Mouse (Mus musculus) heart, adult 2 months (tissue): ENCODE data around the gene Tmem247. TPM values are rescaled to one million over a fixed set of nuclear protein-coding genes. Genes with fewer than 3 reads are reported as not detected.

Experiments used
- DNase-seq, 2 experiments: peaks; one replicate each; pipeline ENCODE4 v3.0.0; 2021
- H3K27ac ChIP-seq: fragments of 200-600 bp; 2 replicates; pipeline ENCODE4 v1.8.1; 2022
- H3K27me3 ChIP-seq: fragments of 200-500 bp; 2 replicates; pipeline ENCODE4 v1.6.1; 2012; ENCODE audit warnings: mild to moderate bottlenecking, low read length, inconsistent platforms, mixed read lengths; ENCODE audit not compliant: control insufficient read depth, insufficient read depth
- H3K36me3 ChIP-seq: fragments of 200-500 bp; 2 replicates; pipeline ENCODE4 v1.6.1; 2012; ENCODE audit warnings: low read length, inconsistent platforms; ENCODE audit not compliant: control insufficient read depth, insufficient read depth
- H3K4me1 ChIP-seq: fragments of 200-500 bp; 2 replicates; pipeline ENCODE4 v1.6.1; 2011; ENCODE audit warnings: low read length; ENCODE audit not compliant: control insufficient read depth, insufficient read depth
- H3K4me3 ChIP-seq: fragments of 200-600 bp; 2 replicates; pipeline ENCODE4 v1.8.1; 2022
- H3K79me2 ChIP-seq: fragments of 200-500 bp; replicated peaks from 2 replicates; pipeline ENCODE4 v1.6.1; 2012; ENCODE audit warnings: mild to moderate bottlenecking, inconsistent platforms, low read length, moderate library complexity, mixed read lengths; ENCODE audit not compliant: control insufficient read depth, insufficient read depth
- H3K9ac ChIP-seq: fragments of 200-500 bp; 2 replicates; pipeline ENCODE4 v1.6.1; 2012; ENCODE audit warnings: low read depth, mild to moderate bottlenecking, control low read depth, inconsistent platforms, low read length, mixed read lengths
- CTCF ChIP-seq: fragments of 200-600 bp; IDR thresholded peaks from 2 replicates; pipeline ENCODE4 v1.8.1; 2022; ENCODE audit warnings: antibody characterized with exemption, mild to moderate bottlenecking, moderate library complexity
- EP300 ChIP-seq: fragments of 200-500 bp; IDR thresholded peaks from 2 replicates; pipeline ENCODE4 v1.6.1; 2011; ENCODE audit warnings: low read depth, low read length, control low read depth; ENCODE audit not compliant: insufficient read depth
- POLR2A ChIP-seq: fragments of 200-500 bp; IDR thresholded peaks from 2 replicates; pipeline ENCODE4 v1.6.1; 2011; ENCODE audit warnings: mild to moderate bottlenecking, low read depth, low read length, control low read depth; ENCODE audit not compliant: insufficient read depth
- WGBS: fragments of 180-500 bp; shearing (Covaris S2); methylation state at CpG from one replicate; pipeline ENCODE4 v1.1.7; 2018; 5-methylcytosine and 5-hydroxymethylcytosine counted together
- intact Hi-C: fragments of 180-260 bp; cut with DNase I; formaldehyde crosslinking; loops from one replicate; pipeline ENCODE4 v1.15.1; 2025
- polyA plus RNA-seq: library from polyadenylated mRNA; depleted of rRNA; stranded (reverse); fragments of >200 nt; gene quantifications from 2 replicates; pipeline ENCODE4 v1.2.3, GENCODE M21; 2012
- total RNA-seq, 2 experiments: library from RNA; stranded (reverse); gene quantifications; 2 replicates each; pipeline ENCODE4 v1.2.3; 2021

The Tmem247 gene
- total and polyA plus RNA-seq, 3 experiments: not detected

DNA sequence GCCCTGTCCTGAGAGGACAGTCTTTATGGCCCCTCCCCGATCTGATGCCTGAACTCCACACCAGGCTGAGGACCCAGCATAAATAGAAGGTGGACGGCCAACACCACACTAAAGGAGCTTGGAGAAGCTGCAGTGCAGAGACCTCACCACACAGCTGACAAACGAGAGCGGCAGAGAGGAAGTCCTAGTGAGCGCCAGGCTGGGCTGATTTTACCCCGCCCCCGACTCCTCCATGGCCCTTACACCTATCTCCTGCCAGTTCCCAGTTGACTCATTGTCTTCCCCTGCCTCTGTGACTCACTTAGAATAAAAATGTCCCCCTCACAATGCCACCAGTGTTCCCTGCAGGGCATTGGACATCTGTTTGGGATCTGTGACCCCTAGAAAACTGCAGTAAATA is 13.6 kb upstream of the Tmem247 start:
- Histone ChIP-seq H3K79me2 (no peaks in the 10 kb centered on the region), H3K4me1 (peaks cover 7% of the 10 kb centered on the region), H3K36me3 (no peaks in the 10 kb centered on the region), H3K9ac (no peak overlapping the region), H3K27me3 (no peaks in the 10 kb centered on the region), H3K4me3 (no peak overlapping the region), H3K27ac (no peak overlapping the region)
- TF ChIP-seq CTCF (no peak), POLR2A (no peak), EP300 (no peak)
- DNase-seq: no peak
- intact Hi-C loops: no loop called here
- WGBS: 36% methylated on average over 7 of the region's 7 CpGs

DNA sequence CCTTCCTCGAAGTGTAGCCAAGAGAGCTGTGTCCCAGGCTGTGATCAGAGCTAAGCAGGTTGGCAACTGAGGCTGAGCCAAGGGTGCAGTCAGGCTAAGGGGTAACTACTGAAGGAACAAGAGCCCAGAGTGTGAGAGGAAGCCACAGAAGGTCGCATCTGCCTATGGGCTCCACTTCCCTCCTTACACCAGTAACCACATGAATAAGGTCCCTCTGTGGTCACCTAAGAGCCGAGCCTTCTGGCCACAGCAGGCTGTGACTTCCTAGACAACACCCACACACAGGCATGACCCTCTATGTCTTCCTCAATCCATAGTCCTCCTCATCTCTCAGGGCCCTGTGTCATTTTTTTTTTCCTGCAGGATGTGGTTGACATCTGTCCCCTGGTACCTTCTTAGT is 12.9 kb upstream of the Tmem247 start:
- no peaks in the 10 kb centered on the region for H3K36me3 ChIP-seq
- H3K4me3 ChIP-seq: no peak overlapping the region
- WGBS: 59% methylated on average over 3 of the region's 3 CpGs
- H3K27ac ChIP-seq: no peak overlapping the region
- peaks cover 7% of the 10 kb centered on the region for H3K4me1 ChIP-seq
- TF ChIP-seq CTCF: no peak
- TF ChIP-seq POLR2A: no peak
- no peak for TF ChIP-seq EP300
- no peaks in the 10 kb centered on the region for H3K27me3 ChIP-seq
- no peak overlapping the region for H3K9ac ChIP-seq
- DNase-seq: no peak
- intact Hi-C loops: no loop called here
- H3K79me2 ChIP-seq: no peaks in the 10 kb centered on the region

GRCm38 (mm10) chr17:86905297-86906135 is 11.6 kb upstream of the Tmem247 start:
- Histone ChIP-seq H3K27me3 (no peaks in the 10 kb centered on the region), H3K9ac (no peak overlapping the region; the same call in 1 of the 2 replicates), H3K79me2 (no peaks in the 10 kb centered on the region), H3K36me3 (no peaks in the 10 kb centered on the region), H3K27ac (peak overlapping the region; percentile 71), H3K4me1 (peaks cover 7% of the 10 kb centered on the region), H3K4me3 (no peak overlapping the region)
- DNase-seq: peak; percentile 63 to 69
- TF ChIP-seq CTCF (peak; percentile 70), POLR2A (no peak), EP300 (no peak)
- WGBS: 20% methylated on average over 19 of the region's 19 CpGs
- intact Hi-C loops: loop anchor here (1.0 to 5.0 kb wide), 6 partner anchors 73 to 743 kb away; partner anchors contain the start of gene Epas1

DNA sequence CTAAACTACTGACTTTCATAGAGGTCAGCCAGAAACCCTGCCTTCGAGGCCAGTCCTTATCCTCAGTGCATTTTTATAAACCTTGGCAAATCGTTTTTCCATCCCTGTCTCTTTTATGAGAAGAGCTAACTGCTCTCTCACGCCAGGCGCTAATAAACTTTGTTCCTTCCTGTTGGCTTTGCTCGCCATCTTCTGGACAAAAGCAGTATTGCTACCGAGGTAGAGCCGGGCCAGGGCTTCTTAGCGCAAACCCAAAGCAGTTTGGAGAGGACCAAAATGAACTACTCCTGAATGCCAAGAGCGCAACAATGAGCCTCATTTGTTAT is 11.0 kb upstream of the Tmem247 start:
- H3K9ac ChIP-seq: no peak overlapping the region; the same call in 1 of the 2 replicates
- intact Hi-C loops: loop anchor here (1.0 to 5.0 kb wide), 6 partner anchors 74 to 744 kb away; partner anchors contain the start of gene Epas1
- H3K4me3 ChIP-seq: no peak overlapping the region
- H3K27ac ChIP-seq: peak overlapping the region; percentile 71
- DNase-seq: peak; percentile 77 to 84
- no peaks in the 10 kb centered on the region for H3K79me2 ChIP-seq
- TF ChIP-seq POLR2A: no peak
- peak; percentile 93 for TF ChIP-seq CTCF
- peak; percentile 89 for TF ChIP-seq EP300
- no peaks in the 10 kb centered on the region for H3K27me3 ChIP-seq
- H3K36me3 ChIP-seq: no peaks in the 10 kb centered on the region
- 3% methylated on average over 9 of the region's 9 CpGs for WGBS
- peaks cover 7% of the 10 kb centered on the region for H3K4me1 ChIP-seq

- Histone ChIP-seq H3K27me3 (no peaks in the 10 kb centered on the region), H3K36me3 (no peaks in the 10 kb centered on the region), H3K4me3 (no peak overlapping the region), H3K4me1 (peaks cover 7% of the 10 kb centered on the region), H3K27ac (no peak overlapping the region), H3K79me2 (no peaks in the 10 kb centered on the region), H3K9ac (no peak overlapping the region)
- no peak for TF ChIP-seq EP300
- TF ChIP-seq POLR2A: no peak
- TF ChIP-seq CTCF: no peak
- intact Hi-C loops: loop anchor here (1.0 to 5.0 kb wide), 6 partner anchors 74 to 744 kb away; partner anchors contain the start of gene Epas1
- 24% methylated on average over 6 of the region's 6 CpGs for WGBS
- no peak for DNase-seq
Observed at GRCm38 (mm10) chr17:86906601-86907000, 10.5 kb upstream of the Tmem247 start.

- intact Hi-C loops: loop anchor here (2.0 to 5.0 kb wide), 4 partner anchors 75 to 745 kb away; partner anchors contain the start of gene Epas1
- no peak for DNase-seq
- Histone ChIP-seq H3K36me3 (no peaks in the 10 kb centered on the region), H3K9ac (no peak overlapping the region), H3K4me3 (no peak overlapping the region), H3K4me1 (peaks cover 7% of the 10 kb centered on the region), H3K27me3 (no peaks in the 10 kb centered on the region), H3K79me2 (no peaks in the 10 kb centered on the region), H3K27ac (no peak overlapping the region)
- 85% methylated on average over 3 of the region's 3 CpGs for WGBS
- TF ChIP-seq EP300: no peak
- no peak for TF ChIP-seq POLR2A
- no peak for TF ChIP-seq CTCF
Observed at GRCm38 (mm10) chr17:86907092-86907491, 10.1 kb upstream of the Tmem247 start.
